Mouse (Mus musculus): ENCODE data around the gene Col6a6. TPM values are rescaled to one million over a fixed set of nuclear protein-coding genes. Genes with fewer than 3 reads are reported as not detected.

Gene Col6a6
- polyA plus RNA-seq, 1 experiment from 2014 or later = 0.26 TPM

GRCm38 (mm10) chr9:105838396-105839146, 10.6 kb upstream of the Col6a6 start:
- no peak for ATAC-seq (ENCODE audit: insufficient read depth)
- Histone ChIP-seq H3K4me3 (replicated peaks) (no peak overlapping the region), H3K9ac (no peak overlapping the region), H3K36me3 (replicated peaks) (no peaks in the 10 kb centered on the region), H3K27me3 (no peaks in the 10 kb centered on the region), H3K27ac (replicated peaks) (no peak overlapping the region), H3K9me3 (replicated peaks) (no peaks in the 10 kb centered on the region), H3K4me1 (replicated peaks) (no peaks in the 10 kb centered on the region), H3K4me2 (no peak overlapping the region)
- WGBS (ENCODE audit: insufficient replicate concordance) = 63% methylated on average over 4 of the region's 4 CpGs

GRCm38 (mm10) chr9:105835587-105835986, 7.6 kb upstream of the Col6a6 start:
- no peak for ATAC-seq (ENCODE audit: insufficient read depth)
- Histone ChIP-seq H3K9me3 (replicated peaks) (no peaks in the 10 kb centered on the region), H3K9ac (no peak overlapping the region), H3K27ac (replicated peaks) (no peak overlapping the region), H3K4me1 (replicated peaks) (no peaks in the 10 kb centered on the region), H3K4me3 (replicated peaks) (no peak overlapping the region), H3K36me3 (replicated peaks) (no peaks in the 10 kb centered on the region), H3K4me2 (no peak overlapping the region), H3K27me3 (no peaks in the 10 kb centered on the region)
- 53% methylated on average over 7 of the region's 7 CpGs for WGBS (ENCODE audit: insufficient replicate concordance)

- Histone ChIP-seq H3K9ac (no peak overlapping the region), H3K4me1 (replicated peaks) (no peaks in the 10 kb centered on the region), H3K27ac (replicated peaks) (no peak overlapping the region), H3K9me3 (replicated peaks) (no peaks in the 10 kb centered on the region), H3K36me3 (replicated peaks) (no peaks in the 10 kb centered on the region), H3K4me2 (no peak overlapping the region), H3K27me3 (no peaks in the 10 kb centered on the region), H3K4me3 (replicated peaks) (no peak overlapping the region)
- 37% methylated on average over 4 of the region's 4 CpGs for WGBS (ENCODE audit: insufficient replicate concordance)
- ATAC-seq (ENCODE audit: insufficient read depth) = no peak
These were observed 6.8 kb upstream of the Col6a6 start for GRCm38 (mm10) chr9:105834799-105835198.

- Histone ChIP-seq H3K27ac (replicated peaks) (no peak overlapping the region), H3K9me3 (replicated peaks) (no peaks in the 10 kb centered on the region), H3K36me3 (replicated peaks) (no peaks in the 10 kb centered on the region), H3K9ac (no peak overlapping the region), H3K4me1 (replicated peaks) (no peaks in the 10 kb centered on the region), H3K4me3 (replicated peaks) (no peak overlapping the region), H3K27me3 (no peaks in the 10 kb centered on the region; the same call in none of the 2 replicates), H3K4me2 (no peak overlapping the region)
- ATAC-seq (ENCODE audit: insufficient read depth) = no peak
- WGBS (ENCODE audit: insufficient replicate concordance) = 56% methylated on average over 9 of the region's 9 CpGs
These were observed 3.3 kb upstream of the Col6a6 start for GRCm38 (mm10) chr9:105831291-105831690.

- no peak for ATAC-seq (ENCODE audit: insufficient read depth)
- Histone ChIP-seq H3K9me3 (replicated peaks) (no peaks in the 10 kb centered on the region), H3K4me1 (replicated peaks) (no peaks in the 10 kb centered on the region), H3K27ac (replicated peaks) (no peak overlapping the region), H3K4me3 (replicated peaks) (no peak overlapping the region), H3K4me2 (no peak overlapping the region), H3K27me3 (no peaks in the 10 kb centered on the region; the same call in none of the 2 replicates), H3K36me3 (replicated peaks) (no peaks in the 10 kb centered on the region), H3K9ac (no peak overlapping the region)
- 53% methylated on average over 8 of the region's 8 CpGs for WGBS (ENCODE audit: insufficient replicate concordance)
These were observed 798 bp downstream of the Col6a6 start for GRCm38 (mm10) chr9:105827076-105827647.

- H3K4me1 ChIP-seq (replicated peaks) = no peaks in the 10 kb centered on the region
- WGBS (ENCODE audit: insufficient replicate concordance) = 67% methylated on average over 6 of the region's 6 CpGs
- H3K27me3 ChIP-seq = no peaks in the 10 kb centered on the region
These were observed 7.2 kb downstream of the Col6a6 start for GRCm38 (mm10) chr9:105820711-105821110.

GRCm38 (mm10) chr9:105819155-105819709, 8.7 kb downstream of the Col6a6 start:
- peak; percentile 81 for ATAC-seq (ENCODE audit: insufficient read depth)
- no peak overlapping the region for H3K4me2 ChIP-seq

More at GRCm38 (mm10) chr9:105820711-105821110, 7.2 kb downstream of the Col6a6 start:
- Histone ChIP-seq H3K36me3 (replicated peaks) (no peaks in the 10 kb centered on the region), H3K9ac (no peak overlapping the region), H3K27ac (replicated peaks) (no peak overlapping the region), H3K4me3 (replicated peaks) (no peak overlapping the region), H3K4me2 (no peak overlapping the region), H3K9me3 (replicated peaks) (no peaks in the 10 kb centered on the region)
- ATAC-seq (ENCODE audit: insufficient read depth) = no peak

GRCm38 (mm10) chr9:105814436-105814835, 13.5 kb downstream of the Col6a6 start:
- no peak for ATAC-seq (ENCODE audit: insufficient read depth)
- H3K4me2 ChIP-seq = no peak overlapping the region
- H3K27ac ChIP-seq (replicated peaks) = no peak overlapping the region
- no peaks in the 10 kb centered on the region for H3K27me3 ChIP-seq
- no peaks in the 10 kb centered on the region for H3K9me3 ChIP-seq (replicated peaks)
- H3K4me1 ChIP-seq (replicated peaks) = no peaks in the 10 kb centered on the region
- no peak overlapping the region for H3K4me3 ChIP-seq (replicated peaks)
- 59% methylated on average over 5 of the region's 5 CpGs for whole genome bisulfite sequencing (ENCODE audit: insufficient replicate concordance)
- no peaks in the 10 kb centered on the region for H3K36me3 ChIP-seq (replicated peaks)
- H3K9ac ChIP-seq = no peak overlapping the region

More at GRCm38 (mm10) chr9:105819155-105819709, 8.7 kb downstream of the Col6a6 start:
- Histone ChIP-seq H3K27me3 (no peaks in the 10 kb centered on the region), H3K36me3 (replicated peaks) (no peaks in the 10 kb centered on the region), H3K9ac (no peak overlapping the region), H3K4me1 (replicated peaks) (no peaks in the 10 kb centered on the region), H3K9me3 (replicated peaks) (no peaks in the 10 kb centered on the region), H3K27ac (replicated peaks) (no peak overlapping the region), H3K4me3 (replicated peaks) (no peak overlapping the region)
- WGBS (ENCODE audit: insufficient replicate concordance) = 56% methylated on average over 29 of the region's 29 CpGs

GRCm38 (mm10) chr9:105811458-105811857, 16.5 kb downstream of the Col6a6 start:
- WGBS (ENCODE audit: insufficient replicate concordance) = 66% methylated on average over 7 of the region's 7 CpGs
- no peaks in the 10 kb centered on the region for H3K36me3 ChIP-seq (replicated peaks)
- no peak overlapping the region for H3K4me3 ChIP-seq (replicated peaks)
- H3K4me2 ChIP-seq = no peak overlapping the region
- H3K27me3 ChIP-seq = no peaks in the 10 kb centered on the region
- H3K27ac ChIP-seq (replicated peaks) = no peak overlapping the region
- no peak overlapping the region for H3K9ac ChIP-seq
- H3K4me1 ChIP-seq (replicated peaks) = no peaks in the 10 kb centered on the region
- no peaks in the 10 kb centered on the region for H3K9me3 ChIP-seq (replicated peaks)
- ATAC-seq (ENCODE audit: insufficient read depth) = no peak

- no peak overlapping the region for H3K4me2 ChIP-seq
- H3K27ac ChIP-seq (replicated peaks) = no peak overlapping the region
- no peak for ATAC-seq (ENCODE audit: insufficient read depth)
- WGBS (ENCODE audit: insufficient replicate concordance) = 73% methylated on average over 17 of the region's 17 CpGs
- H3K4me1 ChIP-seq (replicated peaks) = no peaks in the 10 kb centered on the region
- H3K4me3 ChIP-seq (replicated peaks) = no peak overlapping the region
- no peaks in the 10 kb centered on the region for H3K36me3 ChIP-seq (replicated peaks)
- H3K27me3 ChIP-seq = no peaks in the 10 kb centered on the region
- H3K9me3 ChIP-seq (replicated peaks) = no peaks in the 10 kb centered on the region
- H3K9ac ChIP-seq = no peak overlapping the region
These were observed 18.9 kb downstream of the Col6a6 start for GRCm38 (mm10) chr9:105808920-105809505.

GRCm38 (mm10) chr9:105803416-105803815, 24.5 kb downstream of the Col6a6 start:
- no peak overlapping the region for H3K4me2 ChIP-seq
- no peak for ATAC-seq (ENCODE audit: insufficient read depth)
- H3K27ac ChIP-seq (replicated peaks) = no peak overlapping the region

More at GRCm38 (mm10) chr9:105803416-105803815, 24.5 kb downstream of the Col6a6 start:
- WGBS (ENCODE audit: insufficient replicate concordance) = 28% methylated on average over 8 of the region's 8 CpGs
- no peaks in the 10 kb centered on the region for H3K9me3 ChIP-seq (replicated peaks)
- H3K9ac ChIP-seq = no peak overlapping the region
- H3K4me1 ChIP-seq (replicated peaks) = no peaks in the 10 kb centered on the region
- no peak overlapping the region for H3K4me3 ChIP-seq (replicated peaks)
- H3K27me3 ChIP-seq = no peaks in the 10 kb centered on the region
- H3K36me3 ChIP-seq (replicated peaks) = no peaks in the 10 kb centered on the region
